Mouse (Mus musculus) intestine, embryonic 15.5 days (tissue): ENCODE data around the gene Ipo13. TPM values are rescaled to one million over a fixed set of nuclear protein-coding genes. Genes with fewer than 3 reads are reported as not detected.

ENCODE experiments used
- ATAC-seq: fragments of 200-750 bp; cut with Nextera tagmentation; 2 replicates; pipeline ENCODE4 v1.8.0; 2017; ENCODE audit warnings: moderate TSS enrichment, moderate library complexity
- H3K27ac ChIP-seq: fragments of 300-500 bp; sonication (generic); 2 replicates; pipeline ENCODE4 v1.5.1; 2015; ENCODE audit warnings: mild to moderate bottlenecking, inconsistent platforms
- H3K27me3 ChIP-seq: fragments of 300-500 bp; sonication (generic); replicated peaks from 2 replicates; pipeline ENCODE4 v1.6.1; 2015; ENCODE audit warnings: inconsistent platforms
- H3K36me3 ChIP-seq: fragments of 300-500 bp; sonication (generic); 2 replicates; pipeline ENCODE4 v1.6.1; 2015; ENCODE audit warnings: inconsistent platforms
- H3K4me1 ChIP-seq: fragments of 300-500 bp; sonication (generic); replicated peaks from 2 replicates; pipeline ENCODE4 v1.6.1; 2015; ENCODE audit warnings: inconsistent platforms
- H3K4me2 ChIP-seq: fragments of 300-500 bp; sonication (generic); replicated peaks from 2 replicates; pipeline ENCODE4 v1.6.1; 2015; ENCODE audit warnings: mild to moderate bottlenecking, inconsistent platforms
- H3K4me3 ChIP-seq: fragments of 300-500 bp; sonication (generic); replicated peaks from 2 replicates; pipeline ENCODE4 v1.5.1; 2015; ENCODE audit warnings: inconsistent platforms
- H3K9ac ChIP-seq: fragments of 300-500 bp; sonication (generic); 2 replicates; pipeline ENCODE4 v1.6.1; 2015; ENCODE audit warnings: inconsistent platforms
- H3K9me3 ChIP-seq: fragments of 300-500 bp; sonication (generic); 2 replicates; pipeline ENCODE4 v1.6.1; 2016; ENCODE audit warnings: inconsistent platforms
- WGBS: fragments of 180-500 bp; shearing (Covaris S2); methylation state at CpG from one replicate; pipeline ENCODE4 v1.1.7; 2015; 5-methylcytosine and 5-hydroxymethylcytosine counted together
- polyA plus RNA-seq: library from polyadenylated mRNA; unstranded; fragments of >200 nt; fragmentation: Nextera tagmentation; extraction: Ambion mirVana; gene quantifications from 2 replicates; pipeline ENCODE4 v1.2.1, GENCODE M21; 2015

The Ipo13 gene
- 34.9 and 39.3 TPM in 2 replicates for polyA plus RNA-seq

DNA sequence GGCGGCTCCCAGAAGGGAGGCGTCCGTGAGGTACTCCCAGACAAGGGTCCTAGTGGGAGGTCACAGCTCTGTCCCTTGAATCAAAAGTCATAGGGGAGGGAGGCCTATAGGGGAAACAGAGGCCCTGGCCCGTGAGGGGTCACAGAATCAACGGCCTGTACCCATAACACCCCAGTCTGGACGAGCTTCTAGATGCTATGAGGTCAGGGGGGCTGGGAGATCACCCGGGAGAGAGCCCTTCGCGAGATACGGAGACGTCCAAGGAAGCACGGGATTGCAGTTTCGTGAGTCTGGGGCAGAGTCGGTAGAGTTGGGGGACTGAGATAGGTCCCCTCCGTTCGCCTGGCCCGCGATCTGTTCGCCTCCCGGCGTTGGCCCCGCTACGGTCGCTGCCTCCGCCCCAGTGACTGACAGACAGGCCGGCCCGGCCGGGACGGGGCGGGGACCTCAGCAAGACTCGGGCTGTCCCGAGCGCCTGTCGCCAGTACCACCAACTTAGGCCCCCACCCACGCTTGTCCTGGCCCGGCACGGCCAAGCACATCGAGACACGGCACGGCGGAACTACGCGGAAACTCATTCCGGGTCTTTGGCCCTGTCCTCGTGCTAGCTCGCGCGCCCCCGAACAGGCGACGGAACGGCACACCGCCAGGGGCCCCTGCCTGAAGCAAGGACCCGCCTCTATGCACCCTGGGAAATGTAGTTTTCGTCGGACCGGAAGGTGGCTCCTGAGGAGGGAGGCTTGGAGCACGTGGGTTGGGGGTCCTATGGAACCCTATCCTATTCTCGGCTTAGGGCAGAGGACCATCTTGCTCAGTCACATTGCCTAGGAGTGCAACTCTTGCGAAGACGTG, at the start of gene Ipo13:
TSS of gene Ipo13 (minus strand) at position 409 of the 852 bp plus-strand sequence.
- WGBS, result under 1% methylated on average over 61 of the region's 61 CpGs
- Histone ChIP-seq H3K36me3 (peaks cover 4% of the 10 kb centered on the region; the same call in 1 of the 2 replicates), H3K27me3 (no peaks in the 10 kb centered on the region), H3K9me3 (no peaks in the 10 kb centered on the region), H3K4me2 (peak within 1 kb of the TSS; percentile 97), H3K9ac (peak within 1 kb of the TSS; percentile 71), H3K4me3 (peak within 1 kb of the TSS; percentile 72), H3K27ac (peak within 1 kb of the TSS; percentile 88), H3K4me1 (peaks cover 23% of the 10 kb centered on the region)
- peak; percentile 96 for ATAC-seq

DNA sequence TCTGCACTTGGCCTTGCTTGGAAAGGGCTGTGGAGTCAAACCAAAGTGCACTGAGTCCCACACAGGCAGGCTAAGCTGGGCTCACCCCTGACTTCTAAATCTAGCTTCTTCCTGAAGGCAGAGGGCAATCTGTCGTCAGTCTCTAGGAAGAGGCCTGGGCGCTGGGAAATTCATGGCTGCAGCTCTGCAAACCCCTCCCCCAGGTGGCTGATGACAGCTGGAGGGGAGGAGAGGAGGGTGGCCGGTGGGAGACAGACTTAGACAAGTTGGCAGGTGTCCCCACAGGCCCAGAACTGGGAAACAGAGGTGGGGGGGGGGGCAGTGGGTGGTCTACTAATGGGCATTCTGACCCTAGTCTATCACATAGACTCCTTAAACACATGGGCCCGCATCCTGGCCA, 42.7 kb upstream of the Ipo13 start:
- no peak overlapping the region for H3K4me3 ChIP-seq
- H3K27ac ChIP-seq, result no peak overlapping the region
- no peak overlapping the region for H3K9ac ChIP-seq
- 53% methylated on average over 4 of the region's 4 CpGs for WGBS
- no peaks in the 10 kb centered on the region for H3K4me1 ChIP-seq
- peaks cover 19% of the 10 kb centered on the region for H3K36me3 ChIP-seq
- H3K27me3 ChIP-seq, result no peaks in the 10 kb centered on the region
- H3K9me3 ChIP-seq, result no peaks in the 10 kb centered on the region
- no peak overlapping the region for H3K4me2 ChIP-seq
- ATAC-seq, result no peak

DNA sequence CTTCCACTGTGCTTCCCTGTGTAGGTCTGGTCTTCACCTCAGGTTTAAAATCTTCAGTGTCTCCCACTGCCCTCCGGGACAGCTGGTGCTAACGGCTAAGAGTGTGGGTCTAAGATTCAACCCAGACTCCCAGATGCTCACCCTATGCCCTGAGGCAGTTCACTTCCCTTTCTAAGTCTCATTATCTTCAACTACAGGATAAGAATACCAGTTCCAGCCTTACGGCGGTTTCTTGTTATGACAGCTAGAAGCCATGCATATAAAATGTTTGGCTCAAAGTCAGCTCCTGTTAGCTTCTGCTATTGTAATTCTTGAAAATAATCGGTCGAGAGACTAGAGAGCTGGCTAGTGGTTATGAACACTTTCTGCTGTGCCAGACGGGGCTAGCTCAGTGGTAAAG, 32.7 kb upstream of the Ipo13 start:
- Histone ChIP-seq H3K4me1 (no peaks in the 10 kb centered on the region), H3K4me2 (no peak overlapping the region), H3K9me3 (no peaks in the 10 kb centered on the region), H3K27me3 (no peaks in the 10 kb centered on the region), H3K27ac (no peak overlapping the region), H3K9ac (no peak overlapping the region), H3K36me3 (peaks cover 4% of the 10 kb centered on the region), H3K4me3 (no peak overlapping the region)
- WGBS, result 73% methylated on average over 7 of the region's 7 CpGs
- ATAC-seq, result no peak

DNA sequence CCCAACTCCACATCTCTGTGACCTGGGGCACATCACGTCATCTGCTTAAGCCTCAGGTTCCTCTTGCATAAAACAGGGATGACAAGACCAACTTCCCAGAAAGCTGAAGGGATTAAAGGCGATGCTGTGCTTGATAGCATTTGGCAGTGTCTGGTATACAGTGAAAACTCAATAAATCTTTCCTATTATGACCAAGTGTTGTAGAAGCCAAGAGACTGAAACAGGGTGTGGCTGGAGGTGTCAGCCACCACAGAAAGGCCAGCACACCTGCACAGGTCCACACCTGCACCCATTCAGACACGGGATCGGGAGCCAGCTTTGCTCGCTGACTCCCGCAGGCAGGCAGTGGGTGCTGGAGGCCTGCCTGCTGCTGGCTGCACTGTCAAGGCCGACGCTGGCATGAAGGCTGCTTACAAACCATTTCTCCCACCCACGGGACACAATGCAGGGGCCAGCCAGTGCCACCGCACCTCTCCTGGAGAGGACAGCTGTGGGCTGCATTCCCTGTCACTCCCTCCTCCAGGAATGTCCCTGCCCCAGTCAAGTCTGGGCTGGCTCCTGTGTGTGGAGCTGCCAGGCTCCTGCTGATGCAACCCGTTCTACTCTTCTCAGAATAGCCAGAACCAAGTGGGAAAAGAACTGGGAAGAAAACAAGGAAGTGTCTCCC, 32.0 kb upstream of the Ipo13 start:
- Histone ChIP-seq H3K4me1 (no peaks in the 10 kb centered on the region), H3K4me3 (no peak overlapping the region), H3K36me3 (no peaks in the 10 kb centered on the region; the same call in 1 of the 2 replicates), H3K9ac (no peak overlapping the region), H3K4me2 (no peak overlapping the region), H3K27ac (no peak overlapping the region), H3K27me3 (no peaks in the 10 kb centered on the region), H3K9me3 (no peaks in the 10 kb centered on the region)
- no peak for ATAC-seq
- WGBS, result 77% methylated on average over 11 of the region's 11 CpGs

DNA sequence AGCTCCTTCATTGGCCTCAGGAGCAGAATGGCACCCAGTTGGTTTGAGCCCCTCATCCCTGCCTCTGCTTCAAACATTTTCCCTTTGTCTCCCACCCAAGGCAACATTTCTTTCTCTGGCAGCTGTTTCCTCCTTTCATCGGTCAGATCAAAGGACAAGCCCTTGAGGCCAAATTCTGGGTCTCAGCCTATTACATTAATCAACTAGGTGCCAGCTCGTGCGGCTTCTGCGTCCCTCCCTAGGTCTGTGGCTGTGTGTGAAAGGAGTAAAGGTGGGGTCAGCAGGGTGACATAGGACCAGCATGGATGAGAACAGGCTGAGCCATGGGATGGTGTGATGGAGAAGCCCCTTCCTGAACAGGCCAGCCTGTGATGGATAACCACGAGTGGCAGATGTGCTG, 28.5 kb upstream of the Ipo13 start:
- no peaks in the 10 kb centered on the region for H3K9me3 ChIP-seq
- no peaks in the 10 kb centered on the region for H3K27me3 ChIP-seq
- no peak overlapping the region for H3K4me2 ChIP-seq
- H3K9ac ChIP-seq, result no peak overlapping the region
- no peaks in the 10 kb centered on the region; the same call in 1 of the 2 replicates for H3K36me3 ChIP-seq
- WGBS, result 30% methylated on average over 5 of the region's 5 CpGs
- no peak for ATAC-seq
- H3K4me1 ChIP-seq, result no peaks in the 10 kb centered on the region
- H3K27ac ChIP-seq, result no peak overlapping the region
- no peak overlapping the region for H3K4me3 ChIP-seq

DNA sequence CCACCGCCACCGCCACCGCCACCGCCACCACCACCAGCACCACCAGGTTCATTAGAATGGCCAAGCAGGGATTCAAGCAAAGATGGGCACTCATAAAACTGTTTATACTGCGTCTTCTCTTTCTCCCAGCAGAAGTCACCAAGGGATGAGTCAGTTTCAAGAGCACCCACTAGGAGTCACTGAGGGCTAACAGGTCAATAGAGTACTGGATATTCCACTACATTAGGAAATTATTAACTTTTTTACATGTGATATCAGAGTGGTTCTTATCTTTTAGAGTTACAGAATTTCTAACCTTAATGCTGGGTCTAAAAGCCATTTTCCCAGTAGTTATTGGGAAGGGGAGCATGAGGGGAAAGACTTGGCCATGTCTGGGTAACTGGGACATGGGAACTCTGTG, 22.2 kb upstream of the Ipo13 start:
- WGBS, result 92% methylated on average over 5 of the region's 5 CpGs
- peak; percentile 79 for ATAC-seq
- H3K4me2 ChIP-seq, result no peak overlapping the region

DNA sequence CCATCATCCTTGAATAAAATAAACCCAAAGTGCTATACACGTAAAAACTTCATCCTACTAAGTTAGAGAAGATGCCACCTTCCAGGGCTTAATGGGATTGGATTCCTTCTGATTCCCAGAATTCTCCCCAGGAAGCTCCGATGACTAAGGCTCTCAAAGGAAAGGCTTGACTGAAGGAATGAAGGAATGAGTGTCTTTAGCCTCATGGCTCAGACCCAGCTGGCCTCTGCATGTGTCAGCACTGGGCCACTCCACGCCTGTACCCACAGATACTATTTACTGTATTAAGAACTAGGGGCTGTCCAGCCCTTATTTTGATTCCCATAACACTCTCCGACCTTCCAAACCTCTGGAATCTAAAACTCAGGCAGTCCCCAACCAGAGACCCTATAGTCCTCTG, 19.3 kb upstream of the Ipo13 start:
- ATAC-seq, result no peak
- Histone ChIP-seq H3K9ac (no peak overlapping the region), H3K4me3 (no peak overlapping the region), H3K9me3 (no peaks in the 10 kb centered on the region), H3K4me1 (peaks cover 9% of the 10 kb centered on the region; the same call in 1 of the 2 replicates), H3K36me3 (no peaks in the 10 kb centered on the region), H3K27ac (no peak overlapping the region), H3K4me2 (no peak overlapping the region), H3K27me3 (no peaks in the 10 kb centered on the region)
- WGBS, result 87% methylated on average over 4 of the region's 4 CpGs

More for the DNA sequence above, 22.2 kb upstream of the Ipo13 start:
- Histone ChIP-seq H3K36me3 (no peaks in the 10 kb centered on the region), H3K9ac (no peak overlapping the region), H3K9me3 (no peaks in the 10 kb centered on the region), H3K4me3 (no peak overlapping the region), H3K27me3 (no peaks in the 10 kb centered on the region), H3K4me1 (no peaks in the 10 kb centered on the region), H3K27ac (no peak overlapping the region)

DNA sequence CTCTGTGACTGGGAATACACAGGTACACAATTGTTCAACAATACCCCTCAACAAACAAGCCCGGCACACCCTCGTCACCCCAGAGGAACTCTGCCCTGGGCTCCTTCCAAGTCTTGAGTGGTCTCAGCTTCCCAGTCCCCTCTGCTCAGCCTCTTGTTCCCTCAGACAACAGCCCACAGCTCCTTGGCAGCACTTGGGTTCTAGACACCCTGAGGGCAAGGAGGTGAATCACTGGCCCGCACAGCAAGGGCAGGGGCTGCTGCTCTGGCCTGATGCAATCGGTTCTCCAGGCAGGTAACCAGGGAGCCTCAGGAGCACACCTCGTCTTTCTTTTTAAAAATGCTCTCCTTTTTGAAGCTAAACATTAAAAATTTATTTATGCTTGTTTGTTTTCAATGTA, 18.4 kb upstream of the Ipo13 start:
- Histone ChIP-seq H3K4me1 (peaks cover 17% of the 10 kb centered on the region; the same call in 1 of the 2 replicates), H3K9ac (no peak overlapping the region), H3K36me3 (no peaks in the 10 kb centered on the region), H3K4me3 (no peak overlapping the region), H3K27me3 (0 out of 2 replicates have a peak, but pooled peaks cover 2% of the 10 kb centered on the region), H3K27ac (no peak overlapping the region), H3K4me2 (no peak overlapping the region), H3K9me3 (no peaks in the 10 kb centered on the region)
- ATAC-seq, result no peak
- WGBS, result 88% methylated on average over 5 of the region's 5 CpGs

DNA sequence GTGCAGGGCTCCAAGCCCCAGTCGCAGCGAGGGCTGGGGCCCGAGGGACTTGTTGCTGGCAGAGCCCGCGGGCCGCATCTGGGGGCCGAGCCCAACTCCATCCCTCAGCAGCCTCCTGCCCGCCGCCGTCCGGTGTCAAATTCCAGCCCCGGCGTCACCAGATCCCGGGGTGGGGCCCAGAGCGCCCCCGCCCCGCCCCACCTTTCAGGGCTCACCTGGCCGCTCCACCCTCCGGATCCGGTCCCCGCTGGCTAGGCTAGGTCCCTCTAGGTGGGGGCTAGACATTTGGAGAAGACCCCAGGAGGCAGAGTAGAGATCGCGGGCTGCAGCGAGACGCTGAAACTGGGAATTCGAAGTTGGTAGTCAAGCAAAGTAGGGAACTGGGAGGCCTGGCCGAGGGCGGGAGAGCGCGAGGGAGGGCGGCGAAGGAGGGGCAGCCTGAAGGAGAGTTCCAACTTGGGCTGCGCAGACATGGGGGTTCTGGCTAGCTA, 14.6 kb upstream of the Ipo13 start, which contains the start of gene Artn:
TSS of gene Artn (minus strand) at position 373 of the 491 bp plus-strand sequence.
- Histone ChIP-seq H3K27me3 (peaks cover 24% of the 10 kb centered on the region), H3K27ac (peak within 1 kb of the TSS; percentile 49), H3K36me3 (no peaks in the 10 kb centered on the region), H3K4me1 (peaks cover 35% of the 10 kb centered on the region), H3K9me3 (no peaks in the 10 kb centered on the region), H3K4me2 (peak within 1 kb of the TSS; percentile 96), H3K4me3 (peak within 1 kb of the TSS; percentile 47), H3K9ac (peak within 1 kb of the TSS; percentile 53)
- WGBS, result 1% methylated on average over 33 of the region's 33 CpGs
- ATAC-seq, result peak; percentile 68

DNA sequence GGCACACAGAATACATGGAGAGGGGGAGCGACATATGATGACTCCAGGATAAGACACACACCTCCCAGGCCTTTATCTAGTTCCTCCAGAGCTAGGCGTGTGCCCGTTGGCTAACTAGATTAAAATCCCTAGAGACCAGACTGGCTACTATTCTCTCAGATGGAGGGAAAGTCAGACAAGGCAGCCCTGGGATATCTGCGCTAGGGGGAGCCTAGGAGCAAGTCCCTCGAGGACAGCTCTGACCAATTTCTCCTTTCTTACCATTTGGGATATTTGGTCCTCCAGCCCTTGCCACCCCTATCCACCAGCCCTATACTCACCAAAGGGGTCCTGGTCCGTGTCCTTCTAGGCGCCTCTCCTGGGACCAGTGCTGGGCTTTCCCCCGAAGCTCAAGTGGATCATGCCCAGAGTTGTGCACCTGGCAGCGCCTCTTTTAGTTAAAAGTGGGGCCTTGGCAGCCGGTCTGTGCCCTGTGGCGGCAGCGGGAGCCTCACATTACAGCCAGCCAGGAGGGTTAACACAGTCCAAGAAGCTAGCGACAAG, 14.0 kb upstream of the Ipo13 start:
- peak overlapping the region; percentile 47 for H3K4me3 ChIP-seq
- peak overlapping the region; percentile 96 for H3K4me2 ChIP-seq
- H3K9ac ChIP-seq, result peak overlapping the region; percentile 53
- H3K36me3 ChIP-seq, result no peaks in the 10 kb centered on the region
- ATAC-seq, result peak; percentile 41
- no peaks in the 10 kb centered on the region for H3K9me3 ChIP-seq
- peak overlapping the region; percentile 49 for H3K27ac ChIP-seq
- H3K27me3 ChIP-seq, result peaks cover 24% of the 10 kb centered on the region
- 3% methylated on average over 13 of the region's 13 CpGs for WGBS
- H3K4me1 ChIP-seq, result peaks cover 35% of the 10 kb centered on the region

DNA sequence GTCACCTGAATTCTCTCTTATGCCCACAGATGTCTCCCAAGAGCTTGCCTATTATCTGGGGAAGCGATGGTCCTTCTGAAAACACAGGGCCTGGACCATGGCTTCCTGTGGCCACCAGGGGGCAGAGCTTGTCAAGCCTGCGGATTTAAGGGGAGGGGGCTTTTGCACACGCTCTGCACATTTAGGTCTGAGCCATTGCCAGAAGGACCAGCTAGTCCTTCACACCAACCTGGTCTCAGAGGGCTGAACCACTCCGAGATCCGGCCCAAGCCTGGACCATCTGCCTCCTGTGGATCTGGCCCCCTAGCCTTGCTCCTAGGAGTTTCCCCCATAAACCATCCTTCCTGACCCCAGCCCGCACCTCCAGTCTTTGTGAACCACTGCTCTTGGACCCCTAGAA, 13.4 kb upstream of the Ipo13 start:
- WGBS, result 28% methylated on average over 6 of the region's 6 CpGs
- Histone ChIP-seq H3K4me1 (peaks cover 35% of the 10 kb centered on the region), H3K36me3 (no peaks in the 10 kb centered on the region), H3K9ac (no peak overlapping the region), H3K9me3 (no peaks in the 10 kb centered on the region), H3K4me2 (peak overlapping the region; percentile 96), H3K4me3 (no peak overlapping the region; the same call in 1 of the 2 replicates), H3K27me3 (peaks cover 24% of the 10 kb centered on the region), H3K27ac (no peak overlapping the region)
- ATAC-seq, result 0 out of 2 replicates have a peak, but pooled peaks have one; percentile 23
